9 mouse cellular contexts compared by ENCODE assay signal in genomic region chr7:44472961-44473646, GRCm38 (mm10). TPM values are rescaled to one million over a fixed set of nuclear protein-coding genes. Genes with fewer than 3 reads are reported as not detected.
DNase-seq lines count a peak whose midpoint lies in the region; ATAC-seq lines count a peak whose summit lies in the region.
"Had no signal": no experiment of that assay in that cellular context is flagged by ENCODE, and none has a peak within 500 bp of the region (broad histone marks: within the 10 kb centered on the region; RNA-seq: fewer than 3 reads in every experiment).

No protein-coding gene starts in this region.

- WGBS in heart, embryonic 15.5 days = 12% methylated on average over 9 of the region's 9 CpGs
- WGBS in liver, embryonic 13.5 days (ENCODE audit: insufficient replicate concordance) = 36% methylated on average over 9 of the region's 9 CpGs
- WGBS in kidney, embryonic 14.5 days = 53% methylated on average over 9 of the region's 9 CpGs

- peak overlapping the region; percentile 26 for H3K4me3 ChIP-seq in erythroblast, embryonic 14.5 days (replicated peaks)
- peak overlapping the region; percentile 56 for H3K4me3 ChIP-seq in heart, embryonic 15.5 days
- H3K4me3 ChIP-seq in liver, embryonic 13.5 days (replicated peaks) = no peak overlapping the region
- no peak overlapping the region for H3K4me3 ChIP-seq in kidney, embryonic 14.5 days (ENCODE audit: low read length)

- H3K27me3 ChIP-seq in erythroblast, embryonic 14.5 days (ENCODE audit: control insufficient read depth) = peaks cover 46% of the 10 kb centered on the region
- 0 out of 2 replicates have a peak, but pooled peaks cover 4% of the 10 kb centered on the region for H3K27me3 ChIP-seq in heart, embryonic 15.5 days
- peaks cover 52% of the 10 kb centered on the region for H3K27me3 ChIP-seq in liver, embryonic 13.5 days
- H3K27me3 ChIP-seq in kidney, embryonic 14.5 days (ENCODE audit: control insufficient read depth, insufficient read depth, low read length) = peaks cover 15% of the 10 kb centered on the region

- peak; percentile 58 to 61 for DNase-seq in cerebellum, postnatal 25 days
- DNase-seq in liver, embryonic 13.5 days = no peak
- DNase-seq in frontal cortex, adult 2 months (ENCODE audit: extremely low spot score in 1 of 2, low spot score in 1 of 2) = no peak
- no peak for DNase-seq in kidney, postnatal 36 days

- peak overlapping the region; percentile 99 for H3K27ac ChIP-seq in heart, embryonic 15.5 days
- peak overlapping the region; percentile 68 for H3K27ac ChIP-seq in liver, embryonic 13.5 days
- no peak overlapping the region for H3K27ac ChIP-seq in kidney, embryonic 14.5 days (ENCODE audit: low read depth, low read length)
- H3K27ac ChIP-seq: macrophage had no signal

- peaks cover 80% of the 10 kb centered on the region for H3K4me1 ChIP-seq in erythroblast, embryonic 14.5 days (ENCODE audit: control insufficient read depth)
- peaks cover 57% of the 10 kb centered on the region for H3K4me1 ChIP-seq in heart, embryonic 15.5 days (replicated peaks)
- peaks cover 70% of the 10 kb centered on the region for H3K4me1 ChIP-seq in liver, embryonic 13.5 days (replicated peaks)
- peaks cover 6% of the 10 kb centered on the region; the same call in 1 of the 2 replicates for H3K4me1 ChIP-seq in kidney, embryonic 14.5 days (ENCODE audit: control insufficient read depth, insufficient read depth, low read length)

- peak overlapping the region; percentile 75 for H3K9ac ChIP-seq in heart, embryonic 15.5 days
- H3K9ac ChIP-seq in liver, embryonic 13.5 days = peak overlapping the region; percentile 65
- no peak overlapping the region for H3K9ac ChIP-seq in kidney, embryonic 14.5 days (ENCODE audit: low read depth, low read length)

- no peak for ATAC-seq in erythroblast, adult 5-6 weeks (replicated peaks; ENCODE audit: low FRiP score, poor library complexity, severe bottlenecking)
- peak; percentile 75 for ATAC-seq in heart, embryonic 15.5 days (replicated peaks; ENCODE audit: insufficient number of reproducible peaks, insufficient read depth, low FRiP score, low read depth)
- ATAC-seq in liver, embryonic 13.5 days (ENCODE audit: low read depth) = no peak
- ATAC-seq in kidney, embryonic 14.5 days (ENCODE audit: low FRiP score, low TSS enrichment) = no peak

- H3K36me3 ChIP-seq in erythroblast, embryonic 14.5 days (ENCODE audit: control insufficient read depth) = peaks cover 47% of the 10 kb centered on the region
- H3K36me3 ChIP-seq in heart, embryonic 15.5 days = no peaks in the 10 kb centered on the region
- H3K36me3 ChIP-seq in liver, embryonic 13.5 days = peaks cover 26% of the 10 kb centered on the region
- no peaks in the 10 kb centered on the region for H3K36me3 ChIP-seq in kidney, embryonic 14.5 days (ENCODE audit: control insufficient read depth, insufficient read depth, low read length)

- H3K4me2 ChIP-seq in heart, embryonic 15.5 days = peak overlapping the region; percentile 65
- H3K4me2 ChIP-seq in liver, embryonic 13.5 days = 0 out of 2 replicates have a peak overlapping the region, but pooled peaks have one; percentile 23
- H3K4me2 ChIP-seq in kidney, embryonic 14.5 days (replicated peaks; ENCODE audit: low read depth, low read length) = no peak overlapping the region

- H3K9me3 ChIP-seq in erythroblast, embryonic 14.5 days (ENCODE audit: control insufficient read depth, low read length) = no peaks in the 10 kb centered on the region
- H3K9me3 ChIP-seq in heart, embryonic 15.5 days (replicated peaks) = no peaks in the 10 kb centered on the region
- no peaks in the 10 kb centered on the region for H3K9me3 ChIP-seq in liver, embryonic 13.5 days (replicated peaks)
- no peaks in the 10 kb centered on the region for H3K9me3 ChIP-seq in kidney, embryonic 14.5 days (ENCODE audit: control insufficient read depth, low read length)

RNA-seq across cellular contexts. Expression of gene Josd2, which starts 5.3 kb away (rescaled TPM):
- polyA plus RNA-seq in erythroblast, embryonic 14.5 days (2012) = 1,062 and 1,188 TPM in 2 replicates
- total RNA-seq in erythroblast, adult 5-6 weeks (2015; ENCODE audit: low replicate concordance) = 6.7 and 43.7 TPM in 2 replicates
- 33.7 and 59.7 TPM in 2 replicates for total RNA-seq in erythroblast, adult 5-6 weeks (2017; ENCODE audit: low replicate concordance)
- polyA plus RNA-seq in heart, embryonic 15.5 days (2015; fragmentation: Nextera tagmentation; extraction: Ambion mirVana) = 134 and 146 TPM in 2 replicates
- 170 and 176 TPM in 2 replicates for polyA plus RNA-seq in liver, embryonic 13.5 days (2015; fragmentation: Nextera tagmentation; extraction: Ambion mirVana)
- polyA plus RNA-seq in kidney, embryonic 14.5 days (2014; fragmentation: Nextera tagmentation; extraction: Ambion mirVana) = 64.9 and 78.9 TPM in 2 replicates
- 169 and 184 TPM in 2 replicates for polyA plus RNA-seq in frontal cortex, adult 2 months (2012; rRNA removed)

RNA-seq across cellular contexts. Expression of gene Aspdh, which starts 7.9 kb away (rescaled TPM):
- polyA plus RNA-seq in erythroblast, embryonic 14.5 days (2012) = 0.17 and 0.50 TPM in 2 replicates
- total RNA-seq in erythroblast, adult 5-6 weeks (2015; ENCODE audit: low replicate concordance) = not detected in 2 replicates
- total RNA-seq in erythroblast, adult 5-6 weeks (2017; ENCODE audit: low replicate concordance) = not detected in 2 replicates
- 0.43 and 0.74 TPM in 2 replicates for polyA plus RNA-seq in heart, embryonic 15.5 days (2015; fragmentation: Nextera tagmentation; extraction: Ambion mirVana)
- 6.0 and 6.9 TPM in 2 replicates for polyA plus RNA-seq in liver, embryonic 13.5 days (2015; fragmentation: Nextera tagmentation; extraction: Ambion mirVana)
- polyA plus RNA-seq in kidney, embryonic 14.5 days (2014; fragmentation: Nextera tagmentation; extraction: Ambion mirVana) = 0.88 and 1.6 TPM in 2 replicates
- polyA plus RNA-seq in frontal cortex, adult 2 months (2012; rRNA removed) = 12.2 and 14.4 TPM in 2 replicates
- polyA plus RNA-seq: macrophage had no signal

RNA-seq across cellular contexts. Expression of gene Emc10, which starts 23.2 kb away (rescaled TPM):
- polyA plus RNA-seq in erythroblast, embryonic 14.5 days (2012) = 26.0 and 30.5 TPM in 2 replicates
- 17.9 and 19.2 TPM in 2 replicates for total RNA-seq in erythroblast, adult 5-6 weeks (2015; ENCODE audit: low replicate concordance)
- 12.4 and 13.4 TPM in 2 replicates for total RNA-seq in erythroblast, adult 5-6 weeks (2017; ENCODE audit: low replicate concordance)
- polyA plus RNA-seq in heart, embryonic 15.5 days (2015; fragmentation: Nextera tagmentation; extraction: Ambion mirVana) = 81.6 and 109 TPM in 2 replicates
- 43.3 and 46.0 TPM in 2 replicates for polyA plus RNA-seq in liver, embryonic 13.5 days (2015; fragmentation: Nextera tagmentation; extraction: Ambion mirVana)
- 122 and 138 TPM in 2 replicates for polyA plus RNA-seq in kidney, embryonic 14.5 days (2014; fragmentation: Nextera tagmentation; extraction: Ambion mirVana)
- 252 and 282 TPM in 2 replicates for polyA plus RNA-seq in frontal cortex, adult 2 months (2012; rRNA removed)

RNA-seq across cellular contexts. Expression of gene Fam71e1, which starts 23.3 kb away (rescaled TPM):
- polyA plus RNA-seq in erythroblast, embryonic 14.5 days (2012) = 0.16 TPM in 1 of 2 replicates, not detected in the other
- total RNA-seq in erythroblast, adult 5-6 weeks (2015; ENCODE audit: low replicate concordance) = not detected in 2 replicates
- not detected in 2 replicates for total RNA-seq in erythroblast, adult 5-6 weeks (2017; ENCODE audit: low replicate concordance)
- 8.7 and 11.5 TPM in 2 replicates for polyA plus RNA-seq in heart, embryonic 15.5 days (2015; fragmentation: Nextera tagmentation; extraction: Ambion mirVana)
- 1.3 and 1.5 TPM in 2 replicates for polyA plus RNA-seq in liver, embryonic 13.5 days (2015; fragmentation: Nextera tagmentation; extraction: Ambion mirVana)
- polyA plus RNA-seq in kidney, embryonic 14.5 days (2014; fragmentation: Nextera tagmentation; extraction: Ambion mirVana) = 13.2 and 16.6 TPM in 2 replicates
- polyA plus RNA-seq in frontal cortex, adult 2 months (2012; rRNA removed) = 27.3 and 33.6 TPM in 2 replicates

RNA-seq across cellular contexts. Expression of gene Lrrc4b, which starts 44.3 kb away (rescaled TPM):
- not detected in 2 replicates for polyA plus RNA-seq in erythroblast, embryonic 14.5 days (2012)
- not detected in 2 replicates for total RNA-seq in erythroblast, adult 5-6 weeks (2015; ENCODE audit: low replicate concordance)
- not detected in 2 replicates for total RNA-seq in erythroblast, adult 5-6 weeks (2017; ENCODE audit: low replicate concordance)
- polyA plus RNA-seq in heart, embryonic 15.5 days (2015; fragmentation: Nextera tagmentation; extraction: Ambion mirVana) = 1.8 TPM in 2 replicates
- not detected in 2 replicates for polyA plus RNA-seq in liver, embryonic 13.5 days (2015; fragmentation: Nextera tagmentation; extraction: Ambion mirVana)
- 0.50 and 0.70 TPM in 2 replicates for polyA plus RNA-seq in kidney, embryonic 14.5 days (2014; fragmentation: Nextera tagmentation; extraction: Ambion mirVana)
- 230 and 247 TPM in 2 replicates for polyA plus RNA-seq in frontal cortex, adult 2 months (2012; rRNA removed)
- polyA plus RNA-seq: macrophage had no signal

Comparison
In these comparisons a context has a peak if more than half of its experiments do, and no peak if none do; other contexts are left out.
1. H3K4me3 ChIP-seq: peak in erythroblast, embryonic 14.5 days (single experiment) and heart, embryonic 15.5 days (single experiment); none in liver, embryonic 13.5 days (single experiment) and kidney, embryonic 14.5 days (single experiment).
2. DNase-seq: peak in cerebellum, postnatal 25 days (2 of 2); none in liver, embryonic 13.5 days (single experiment), frontal cortex, adult 2 months (0 of 2) and kidney, postnatal 36 days (0 of 2).